Mouse (Mus musculus) heart, postnatal 0 days (tissue): Measurements from ENCODE around the gene Rnf144b. TPM values are rescaled to one million over a fixed set of nuclear protein-coding genes. Genes with fewer than 3 reads are reported as not detected.
A peak's percentile ranks its signal among the peaks of the same experiment; 100 is the strongest.

Experiments
- ATAC-seq: fragments of 200-750 bp; cut with Nextera tagmentation; 2 replicates; pipeline ENCODE4 v1.8.0; 2017; ENCODE audit warnings: low read depth, moderate number of reproducible peaks, moderate library complexity; ENCODE audit not compliant: insufficient read depth
- DNase-seq: peaks from one replicate; pipeline ENCODE4 v3.0.0-alpha.2; 2016; ENCODE audit warnings: low spot score
- H3K27ac ChIP-seq: fragments of 300-500 bp; sonication (generic); 2 replicates; pipeline ENCODE4 v1.5.1; 2014; ENCODE audit warnings: low read depth, mild to moderate bottlenecking
- H3K27me3 ChIP-seq: fragments of 300-500 bp; sonication (generic); 2 replicates; pipeline ENCODE4 v1.6.1; 2014; ENCODE audit warnings: low read length, mixed read lengths; ENCODE audit not compliant: control insufficient read depth, insufficient read depth
- H3K36me3 ChIP-seq: fragments of 300-500 bp; sonication (generic); replicated peaks from 2 replicates; pipeline ENCODE4 v1.6.1; 2014; ENCODE audit warnings: low read length, mixed read lengths; ENCODE audit not compliant: control insufficient read depth, insufficient read depth
- H3K4me1 ChIP-seq: fragments of 300-500 bp; sonication (generic); 2 replicates; pipeline ENCODE4 v1.6.1; 2014; ENCODE audit warnings: antibody characterized with exemption; ENCODE audit not compliant: control insufficient read depth, insufficient read depth
- H3K4me2 ChIP-seq: fragments of 300-500 bp; sonication (generic); 2 replicates; pipeline ENCODE4 v1.6.1; 2014; ENCODE audit warnings: low read depth, mild to moderate bottlenecking, low read length, moderate library complexity
- H3K4me3 ChIP-seq: fragments of 300-500 bp; sonication (generic); 2 replicates; pipeline ENCODE4 v1.5.1; 2014; ENCODE audit warnings: low read depth, low read length
- H3K9ac ChIP-seq: fragments of 300-500 bp; sonication (generic); replicated peaks from 2 replicates; pipeline ENCODE4 v1.6.1; 2014; ENCODE audit warnings: low read depth, low read length, mixed read lengths
- H3K9me3 ChIP-seq: fragments of 300-500 bp; sonication (generic); replicated peaks from 2 replicates; pipeline ENCODE4 v1.6.1; 2016; ENCODE audit warnings: low read length; ENCODE audit not compliant: control insufficient read depth
- CTCF ChIP-seq: IDR thresholded peaks from 2 replicates; pipeline ENCODE4 v1.5.1; 2016; ENCODE audit warnings: antibody characterized with exemption, control low read depth, low read depth
- EP300 ChIP-seq: IDR thresholded peaks from 2 replicates; pipeline ENCODE4 v1.6.1; 2016; ENCODE audit warnings: antibody characterized with exemption, low read depth
- WGBS: fragments of 180-500 bp; shearing (Covaris S2); extraction: QIAGEN DNeasy Blood & Tissue Kit; methylation state at CpG from one replicate; pipeline ENCODE4 v1.1.7; 2014; 5-methylcytosine and 5-hydroxymethylcytosine counted together
- polyA plus RNA-seq: library from polyadenylated mRNA; unstranded; fragments of >200 nt; fragmentation: Nextera tagmentation; extraction: Ambion mirVana; gene quantifications from 2 replicates; pipeline ENCODE4 v1.2.1, GENCODE M21; 2015
- total RNA-seq: library from RNA; depleted of rRNA; stranded (reverse); fragments of >200 nt; gene quantifications from 2 replicates; pipeline ENCODE4 v1.2.3, GENCODE M21; 2014; ENCODE audit warnings: low replicate concordance

Gene Rnf144b
- total and polyA plus RNA-seq, 2 experiments from 2014 or later: 2.1 to 6.3 TPM

DNA sequence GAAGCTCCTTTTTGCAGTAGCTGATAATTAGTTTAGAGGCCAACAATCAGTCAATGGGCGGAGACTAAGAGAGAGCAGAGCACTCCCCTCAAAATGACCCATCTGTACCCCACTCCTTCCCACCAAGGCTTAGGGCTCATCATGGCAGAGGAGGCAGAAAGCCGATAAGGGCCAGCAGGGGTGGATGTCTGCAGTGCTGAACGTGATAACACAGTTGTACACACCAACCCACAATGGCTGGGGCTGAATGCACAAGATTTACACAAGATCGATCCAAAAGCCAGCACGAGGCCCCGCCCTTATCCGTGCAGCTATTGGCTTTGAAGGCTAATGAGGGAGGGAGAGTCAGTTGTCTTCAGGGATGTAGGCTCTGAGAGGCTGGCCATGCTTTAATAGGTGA lies 58.3 kb downstream of the Rnf144b start:
- ATAC-seq: no peak
- Histone ChIP-seq H3K4me3 (no peak overlapping the region), H3K4me1 (peaks cover 18% of the 10 kb centered on the region)

DNA sequence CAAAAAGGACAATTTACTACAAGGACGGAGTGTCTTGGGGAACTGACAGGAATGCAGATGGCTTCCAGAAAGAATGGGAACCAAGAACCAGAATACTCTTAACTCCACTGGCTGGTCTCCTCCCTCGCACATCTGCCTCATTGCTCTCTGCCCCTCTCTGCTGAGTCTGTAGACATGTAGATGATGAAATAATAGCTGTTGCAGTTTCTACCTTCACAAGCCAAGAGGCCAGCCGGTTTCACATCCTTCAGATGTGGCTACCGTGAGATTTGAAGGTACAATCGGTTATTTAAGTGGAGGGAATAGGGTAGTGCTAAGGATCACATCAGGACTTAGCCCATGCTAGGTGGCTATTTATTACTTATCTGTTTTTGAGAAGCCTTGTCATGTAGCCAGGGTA lies 59.9 kb downstream of the Rnf144b start:
- H3K27ac ChIP-seq: no peak overlapping the region
- H3K27me3 ChIP-seq: no peaks in the 10 kb centered on the region
- no peaks in the 10 kb centered on the region for H3K36me3 ChIP-seq
- no peak for TF ChIP-seq CTCF
- no peak for TF ChIP-seq EP300
- H3K4me2 ChIP-seq: no peak overlapping the region
- 81% methylated on average over 5 of the region's 5 CpGs for WGBS
- no peak for ATAC-seq
- H3K9me3 ChIP-seq: no peaks in the 10 kb centered on the region
- no peak overlapping the region for H3K4me3 ChIP-seq
- peaks cover 13% of the 10 kb centered on the region for H3K4me1 ChIP-seq
- H3K9ac ChIP-seq: no peak overlapping the region
- no peak for DNase-seq

More for the DNA sequence above, 58.3 kb downstream of the Rnf144b start:
- TF ChIP-seq EP300 (no peak), CTCF (no peak)
- DNase-seq: no peak
- H3K9me3 ChIP-seq: no peaks in the 10 kb centered on the region
- no peak overlapping the region for H3K27ac ChIP-seq
- WGBS: 81% methylated on average over 7 of the region's 7 CpGs
- H3K9ac ChIP-seq: no peak overlapping the region
- no peak overlapping the region for H3K4me2 ChIP-seq
- no peaks in the 10 kb centered on the region for H3K27me3 ChIP-seq
- H3K36me3 ChIP-seq: no peaks in the 10 kb centered on the region

DNA sequence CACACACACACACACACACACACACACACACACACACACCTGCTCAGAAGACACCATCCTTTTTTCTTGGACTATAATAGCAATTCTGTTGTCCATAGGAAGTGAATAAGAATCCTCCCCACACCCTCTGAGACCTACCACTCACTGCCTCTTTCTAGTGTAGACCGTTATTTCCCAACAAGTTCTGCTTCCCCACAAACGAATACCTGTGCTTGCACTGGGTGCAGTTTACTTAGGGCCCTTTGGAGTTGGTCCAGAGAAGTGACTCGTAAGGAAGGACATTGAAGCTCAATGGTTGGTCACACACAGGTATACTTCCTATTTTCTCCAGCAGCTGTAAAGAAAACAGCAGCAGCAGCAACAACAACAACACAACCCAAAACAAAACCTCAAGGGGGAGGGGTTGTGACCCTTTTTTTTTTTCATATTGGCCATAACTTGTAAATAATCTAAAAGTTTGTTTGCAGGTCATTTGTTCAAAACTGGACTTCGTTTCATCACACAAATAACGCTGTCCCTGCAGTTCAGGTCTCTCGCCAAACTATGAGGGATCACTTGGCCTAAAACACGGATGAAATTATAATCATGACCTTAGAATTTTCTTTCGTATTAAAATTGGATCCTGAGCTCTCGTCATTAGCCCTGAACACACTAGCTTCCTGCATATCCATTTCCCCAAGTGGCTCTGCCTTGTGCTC lies 60.7 kb downstream of the Rnf144b start:
- Histone ChIP-seq H3K4me3 (no peak overlapping the region), H3K27ac (peak overlapping the region; percentile 65), H3K4me2 (no peak overlapping the region), H3K36me3 (no peaks in the 10 kb centered on the region), H3K4me1 (peaks cover 13% of the 10 kb centered on the region), H3K27me3 (no peaks in the 10 kb centered on the region), H3K9me3 (no peaks in the 10 kb centered on the region), H3K9ac (no peak overlapping the region)
- TF ChIP-seq CTCF: no peak
- TF ChIP-seq EP300: no peak
- DNase-seq (no peak), ATAC-seq (no peak)
- WGBS: 83% methylated on average over 9 of the region's 9 CpGs

DNA sequence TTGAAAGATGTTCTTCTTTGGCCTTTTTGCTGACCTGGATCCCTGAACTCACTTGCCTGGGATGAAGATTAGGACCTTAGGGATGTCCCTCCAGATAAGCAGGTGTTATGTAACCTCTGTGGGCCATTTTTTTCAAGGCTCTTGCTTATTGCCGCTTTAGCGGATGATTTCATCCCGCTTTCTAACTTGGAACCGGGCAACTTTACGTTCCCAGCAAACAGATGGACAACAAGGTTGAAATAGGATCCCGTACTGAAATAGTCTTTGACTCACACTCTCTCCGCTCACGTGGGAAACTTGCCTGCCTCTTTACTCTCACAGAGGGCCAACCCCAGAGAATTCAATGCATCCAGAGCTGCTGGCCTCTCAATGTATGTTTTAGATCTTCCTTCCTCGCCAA lies 61.3 kb downstream of the Rnf144b start:
- ATAC-seq: peak; percentile 63; the same call in 1 of the 2 replicates
- peak overlapping the region; percentile 65 for H3K27ac ChIP-seq

DNA sequence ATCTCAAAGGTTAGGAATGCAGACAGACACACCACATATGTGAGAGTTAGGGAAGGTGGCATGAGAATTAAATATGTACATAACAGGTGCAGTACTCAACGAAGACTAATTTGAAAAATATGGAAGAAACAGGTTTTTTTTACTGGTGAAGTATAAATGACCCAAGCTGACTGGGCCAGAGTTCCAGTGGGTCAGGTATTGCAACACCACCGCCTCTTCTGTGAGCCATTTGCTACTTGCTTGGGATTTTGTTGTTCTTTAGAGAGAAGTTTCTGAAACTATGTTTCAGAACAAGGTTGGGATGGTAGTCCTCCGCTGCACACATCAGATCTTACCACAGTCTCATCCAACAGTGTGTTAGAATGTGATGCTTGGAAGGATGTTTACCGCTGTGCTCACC lies 65.4 kb downstream of the Rnf144b start:
- H3K27ac ChIP-seq: no peak overlapping the region
- no peak overlapping the region for H3K4me3 ChIP-seq
- DNase-seq: no peak
- H3K4me2 ChIP-seq: no peak overlapping the region
- H3K9me3 ChIP-seq: no peaks in the 10 kb centered on the region
- WGBS: 81% methylated on average over 4 of the region's 4 CpGs
- H3K27me3 ChIP-seq: no peaks in the 10 kb centered on the region
- no peak for ATAC-seq
- H3K4me1 ChIP-seq: peaks cover 16% of the 10 kb centered on the region
- no peaks in the 10 kb centered on the region for H3K36me3 ChIP-seq
- TF ChIP-seq EP300 (no peak), CTCF (no peak)
- H3K9ac ChIP-seq: no peak overlapping the region

More for the DNA sequence above, 61.3 kb downstream of the Rnf144b start:
- DNase-seq: peak; percentile 67
- H3K4me3 ChIP-seq: no peak overlapping the region
- no peaks in the 10 kb centered on the region for H3K36me3 ChIP-seq
- peak overlapping the region; percentile 14; the same call in 1 of the 2 replicates for H3K4me2 ChIP-seq
- 41% methylated on average over 9 of the region's 9 CpGs for WGBS
- H3K4me1 ChIP-seq: peaks cover 13% of the 10 kb centered on the region
- H3K9ac ChIP-seq: no peak overlapping the region
- no peaks in the 10 kb centered on the region for H3K27me3 ChIP-seq
- TF ChIP-seq EP300 (no peak), CTCF (no peak)
- H3K9me3 ChIP-seq: no peaks in the 10 kb centered on the region

DNA sequence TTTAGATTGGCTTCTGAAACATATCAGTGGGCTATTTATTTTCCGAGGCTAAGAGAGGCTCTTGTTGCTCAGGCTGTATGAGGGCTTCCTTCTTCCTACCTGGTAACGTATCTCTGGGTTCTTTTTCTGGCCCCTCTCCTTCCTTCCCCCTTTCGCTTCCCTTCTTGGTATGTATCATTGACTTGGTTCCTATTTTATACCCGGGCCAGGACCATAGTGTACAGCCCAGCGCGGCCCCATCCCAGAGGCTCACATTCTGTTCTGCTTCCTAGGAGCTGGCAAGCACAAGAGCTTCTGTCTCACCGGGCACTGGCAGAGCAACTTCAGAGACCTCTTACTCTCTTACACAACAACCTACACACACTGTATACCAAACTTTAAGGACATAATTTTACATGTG lies 67.5 kb downstream of the Rnf144b start:
- ATAC-seq: no peak
- WGBS: 54% methylated on average over 7 of the region's 7 CpGs
- Histone ChIP-seq H3K4me2 (no peak overlapping the region), H3K27me3 (no peaks in the 10 kb centered on the region), H3K9me3 (no peaks in the 10 kb centered on the region), H3K27ac (no peak overlapping the region), H3K4me3 (no peak overlapping the region), H3K36me3 (no peaks in the 10 kb centered on the region), H3K4me1 (0 out of 2 replicates have a peak, but pooled peaks cover 6% of the 10 kb centered on the region), H3K9ac (no peak overlapping the region)
- DNase-seq: no peak
- no peak for TF ChIP-seq EP300
